Mouse (Mus musculus) cerebellum, adult 2 months (tissue): Measurements from ENCODE around the gene Abi3bp. TPM values are rescaled to one million over a fixed set of nuclear protein-coding genes. Genes with fewer than 3 reads are reported as not detected.

Experiments
- DNase-seq, 2 experiments: peaks; one replicate each; pipeline ENCODE4 v3.0.0; 2021
- H3K27ac ChIP-seq: fragments of 200-500 bp; 2 replicates; pipeline ENCODE4 v1.5.1; 2012; ENCODE audit warnings: low read length, control low read depth, inconsistent platforms; ENCODE audit not compliant: insufficient read depth
- H3K27me3 ChIP-seq: fragments of 200-500 bp; 2 replicates; pipeline ENCODE4 v1.6.1; 2012; ENCODE audit warnings: inconsistent platforms, mild to moderate bottlenecking, low read length, moderate library complexity; ENCODE audit not compliant: control insufficient read depth, insufficient read depth
- H3K4me1 ChIP-seq: fragments of 200-500 bp; 2 replicates; pipeline ENCODE4 v1.6.1; 2011; ENCODE audit warnings: low read length; ENCODE audit not compliant: control insufficient read depth, insufficient read depth
- H3K4me3 ChIP-seq: fragments of 200-500 bp; replicated peaks from 2 replicates; pipeline ENCODE3; 2011; ENCODE audit warnings: mild to moderate bottlenecking, low read depth, low read length, control low read depth; ENCODE audit not compliant: insufficient read depth
- CTCF ChIP-seq: fragments of 200-500 bp; IDR thresholded peaks from 2 replicates; pipeline ENCODE4 v1.5.1; 2011; ENCODE audit warnings: low read depth, mild to moderate bottlenecking, control low read depth, low read length, moderate library complexity, borderline replicate concordance; ENCODE audit not compliant: insufficient read depth
- POLR2A ChIP-seq: fragments of 200-500 bp; IDR thresholded peaks from 2 replicates; pipeline ENCODE4 v1.6.1; 2011; ENCODE audit warnings: low read length, control low read depth, borderline replicate concordance; ENCODE audit not compliant: insufficient read depth
- WGBS: fragments of 180-500 bp; shearing (Covaris S2); methylation state at CpG from one replicate; pipeline ENCODE4 v1.1.7; 2018; 5-methylcytosine and 5-hydroxymethylcytosine counted together
- polyA plus RNA-seq: library from polyadenylated mRNA; depleted of rRNA; stranded (reverse); fragments of >200 nt; gene quantifications from 2 replicates; pipeline ENCODE4 v1.2.3, GENCODE M21; 2012

Gene Abi3bp
- polyA plus RNA-seq, 1 experiment, result 4.4 TPM

DNA sequence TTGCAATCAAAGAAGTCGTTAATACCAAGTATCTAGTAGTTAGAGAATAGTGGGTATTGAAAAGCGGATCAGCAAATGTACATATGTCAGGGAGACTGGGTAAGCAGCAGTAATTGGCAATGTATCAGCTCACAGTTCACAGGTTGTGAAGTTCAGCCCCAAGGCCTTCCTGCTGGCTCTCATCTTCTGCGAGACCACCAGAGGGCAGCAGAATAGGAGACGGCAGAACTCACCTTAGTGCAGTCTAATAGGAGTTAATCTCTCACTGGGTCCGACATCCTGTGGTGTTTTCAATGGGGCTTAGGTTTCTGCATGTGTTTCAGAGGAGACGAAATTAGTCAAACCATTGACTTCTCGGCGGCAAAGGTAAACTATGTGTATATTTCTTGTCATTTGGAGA lies 46.7 kb downstream of the Abi3bp start:
- DNase-seq, result no peak
- Histone ChIP-seq H3K27ac (no peak overlapping the region), H3K4me1 (peaks cover 4% of the 10 kb centered on the region; the same call in 1 of the 2 replicates), H3K27me3 (no peaks in the 10 kb centered on the region), H3K4me3 (no peak overlapping the region)
- TF ChIP-seq POLR2A (no peak), CTCF (no peak)
- 74% methylated on average over 8 of the region's 8 CpGs for WGBS

DNA sequence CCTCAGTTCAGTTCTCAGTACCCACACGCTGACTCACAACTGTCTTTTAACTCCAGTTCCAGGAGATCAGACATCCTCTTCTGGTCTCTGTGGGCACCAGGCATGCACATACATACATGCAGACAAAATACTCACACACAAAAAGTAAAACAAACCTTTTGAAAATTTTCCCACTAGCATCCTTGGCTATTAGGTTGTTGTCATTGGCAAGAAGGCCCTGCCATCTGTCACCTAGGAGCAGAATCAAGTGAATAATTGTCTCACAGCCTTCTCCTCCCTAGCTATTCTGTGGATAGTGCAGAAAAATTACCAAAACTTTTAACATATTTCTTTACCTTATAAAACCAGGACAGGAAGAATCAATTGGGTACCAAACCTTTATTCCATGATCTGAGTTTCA lies 48.8 kb downstream of the Abi3bp start:
- peak; percentile 53 to 76 for DNase-seq
- WGBS, result 46% methylated on average over 1 of the region's 1 CpGs

DNA sequence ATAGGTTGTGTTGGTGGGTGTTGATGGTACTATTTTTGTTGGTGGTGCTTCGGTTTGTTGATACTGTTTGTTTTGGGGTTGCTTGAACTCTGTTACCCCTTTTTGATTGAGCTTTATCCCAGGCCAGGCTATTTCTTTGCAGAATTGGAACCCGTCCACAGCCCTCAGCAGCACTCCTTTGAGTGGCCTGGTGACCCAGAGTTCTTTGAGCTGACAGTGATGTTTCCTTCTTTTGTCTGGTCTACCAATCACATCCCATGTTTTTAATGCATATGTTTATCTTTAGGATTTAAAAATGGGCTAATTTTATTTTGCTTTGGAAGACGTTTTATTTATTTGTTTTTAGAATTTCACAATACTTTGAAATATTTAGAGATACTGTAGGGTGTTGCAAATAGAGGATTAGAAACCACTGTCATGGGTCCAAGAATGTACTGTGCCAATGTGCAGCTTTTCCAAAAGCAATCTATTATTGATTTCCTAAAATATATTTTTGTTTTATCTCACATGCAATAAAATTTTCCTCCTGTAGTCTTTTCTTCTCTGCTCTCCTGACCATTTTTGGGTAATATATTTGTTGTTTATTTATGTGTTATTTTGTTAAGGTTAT lies 50.5 kb downstream of the Abi3bp start:
- H3K27ac ChIP-seq, result no peak overlapping the region
- DNase-seq, result peak in 1 of 2 experiments; percentile 15
- no peaks in the 10 kb centered on the region for H3K27me3 ChIP-seq
- 75% methylated on average over 3 of the region's 3 CpGs for WGBS
- TF ChIP-seq POLR2A (no peak), CTCF (no peak)
- H3K4me1 ChIP-seq, result peaks cover 4% of the 10 kb centered on the region; the same call in 1 of the 2 replicates
- no peak overlapping the region for H3K4me3 ChIP-seq

More for the DNA sequence above, 48.8 kb downstream of the Abi3bp start:
- H3K27ac ChIP-seq, result no peak overlapping the region
- no peaks in the 10 kb centered on the region for H3K27me3 ChIP-seq
- no peak overlapping the region for H3K4me3 ChIP-seq
- H3K4me1 ChIP-seq, result peaks cover 4% of the 10 kb centered on the region; the same call in 1 of the 2 replicates
- TF ChIP-seq CTCF (no peak), POLR2A (no peak)

DNA sequence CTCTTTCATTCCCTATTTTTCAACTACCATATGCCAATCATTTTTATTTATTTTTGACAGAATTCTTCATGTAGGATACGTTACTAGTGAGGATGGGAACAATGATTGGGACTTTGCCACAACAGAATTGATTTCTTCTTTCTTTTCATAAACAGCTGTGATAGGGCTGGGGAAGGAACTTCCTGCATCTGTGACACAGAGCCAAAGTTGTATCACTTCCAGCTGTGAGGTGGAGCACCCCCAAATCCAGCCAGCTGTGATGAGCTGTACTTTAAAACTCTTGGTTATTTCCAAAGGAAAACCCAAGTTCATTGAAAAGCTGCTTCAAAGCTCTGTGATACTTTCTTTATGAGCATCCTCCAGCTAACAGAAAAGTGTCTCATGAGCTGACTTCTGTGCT lies 101.9 kb downstream of the Abi3bp start:
- no peaks in the 10 kb centered on the region for H3K27me3 ChIP-seq
- no peak overlapping the region for H3K27ac ChIP-seq
- TF ChIP-seq CTCF (no peak), POLR2A (no peak)
- no peaks in the 10 kb centered on the region for H3K4me1 ChIP-seq
- WGBS, result 60% methylated on average over 1 of the region's 1 CpGs
- no peak for DNase-seq
- H3K4me3 ChIP-seq, result no peak overlapping the region

DNA sequence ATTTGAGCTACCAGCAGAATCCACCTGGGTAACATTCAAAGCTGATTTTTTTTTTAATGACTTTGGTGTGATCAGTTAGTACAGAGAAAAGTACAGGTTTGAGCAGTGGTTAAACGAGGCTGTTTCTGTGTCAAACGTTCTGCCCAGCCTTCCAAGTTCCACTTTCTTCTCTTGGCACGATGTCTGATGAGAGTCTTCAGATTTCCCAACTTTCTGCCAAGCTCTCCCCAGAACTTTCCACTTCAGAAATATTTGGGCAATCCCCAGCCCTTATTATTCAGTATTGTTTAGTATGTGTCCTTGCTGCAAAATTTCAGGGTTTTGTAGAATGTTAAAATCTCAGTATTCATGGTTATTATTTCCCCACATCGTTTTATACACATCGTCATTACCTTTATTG lies 115.9 kb downstream of the Abi3bp start:
- TF ChIP-seq CTCF (no peak), POLR2A (no peak)
- H3K27me3 ChIP-seq, result no peaks in the 10 kb centered on the region
- WGBS, result 47% methylated on average over 5 of the region's 5 CpGs

DNA sequence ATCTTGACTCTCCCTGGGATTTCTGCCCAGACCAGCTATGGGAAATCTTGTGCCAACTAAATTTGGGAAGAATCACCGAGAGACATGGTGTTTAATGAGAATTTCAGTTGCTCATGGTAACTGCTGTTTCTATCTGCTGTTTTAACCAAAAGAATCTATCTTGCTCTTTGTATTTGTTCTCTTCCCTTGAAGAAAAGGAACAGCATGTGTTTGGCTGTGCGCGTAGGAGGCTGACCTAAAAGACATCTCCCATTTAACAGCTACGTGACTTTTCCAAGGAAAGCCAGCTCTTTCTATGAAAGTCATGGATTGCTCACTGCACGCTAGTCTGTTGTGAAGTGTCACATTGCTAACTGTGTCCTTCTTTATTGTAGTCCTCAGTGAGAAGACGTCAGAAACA lies 117.2 kb downstream of the Abi3bp start:
- H3K4me1 ChIP-seq, result no peaks in the 10 kb centered on the region
- H3K27me3 ChIP-seq, result no peaks in the 10 kb centered on the region
- TF ChIP-seq POLR2A (no peak), CTCF (no peak)
- no peak overlapping the region for H3K27ac ChIP-seq
- no peak overlapping the region for H3K4me3 ChIP-seq
- 34% methylated on average over 6 of the region's 6 CpGs for WGBS
- peak in 1 of 2 experiments; percentile 3 for DNase-seq

More for the DNA sequence above, 115.9 kb downstream of the Abi3bp start:
- DNase-seq, result no peak
- Histone ChIP-seq H3K4me1 (no peaks in the 10 kb centered on the region), H3K4me3 (no peak overlapping the region), H3K27ac (no peak overlapping the region)

DNA sequence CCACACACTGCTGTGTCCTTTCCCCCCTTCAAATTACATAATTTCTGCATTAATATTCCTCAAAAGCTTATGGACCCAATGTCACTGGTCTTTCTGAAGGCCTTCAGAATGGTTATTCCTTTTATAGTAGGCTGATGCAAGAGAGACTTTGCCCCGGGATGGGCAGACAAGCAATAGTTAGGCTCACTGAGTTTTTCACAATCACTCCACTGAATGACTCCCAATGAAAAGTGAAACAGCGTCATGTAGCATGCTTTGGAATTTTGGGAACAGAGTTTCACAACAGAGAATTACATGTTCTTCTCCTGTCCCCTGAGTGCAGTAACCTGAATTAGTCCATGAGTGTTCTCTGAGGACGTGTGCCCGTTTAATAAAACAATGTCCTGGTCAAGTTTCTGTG lies 120.7 kb downstream of the Abi3bp start:
- TF ChIP-seq CTCF (no peak), POLR2A (no peak)
- Histone ChIP-seq H3K27ac (no peak overlapping the region), H3K27me3 (no peaks in the 10 kb centered on the region), H3K4me1 (no peaks in the 10 kb centered on the region), H3K4me3 (no peak overlapping the region)
- DNase-seq, result no peak
- whole genome bisulfite sequencing, result 95% methylated on average over 4 of the region's 4 CpGs

DNA sequence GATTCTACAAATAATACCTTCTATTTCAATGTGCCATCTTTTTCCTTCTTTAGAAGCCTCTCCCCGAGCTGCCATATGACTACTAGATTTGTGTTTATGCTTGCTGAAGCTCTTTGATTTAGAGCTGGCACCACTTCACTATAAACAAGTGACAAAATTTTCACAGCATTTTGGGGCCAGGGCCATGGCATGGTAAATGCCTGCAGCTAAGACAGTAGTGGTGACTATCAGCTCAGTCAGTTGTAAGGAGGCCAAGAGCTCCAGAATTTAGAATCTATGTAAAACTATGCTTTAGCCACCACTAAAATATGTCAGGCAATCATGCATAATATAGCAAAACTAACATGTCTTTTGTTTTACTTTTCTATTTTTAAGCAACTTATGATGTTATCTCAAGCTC lies 124.7 kb downstream of the Abi3bp start:
- H3K4me1 ChIP-seq, result no peaks in the 10 kb centered on the region
- no peak overlapping the region for H3K27ac ChIP-seq
- DNase-seq, result no peak
- no peak for TF ChIP-seq POLR2A
- H3K4me3 ChIP-seq, result no peak overlapping the region
- H3K27me3 ChIP-seq, result no peaks in the 10 kb centered on the region
- WGBS, result 44% methylated on average over 1 of the region's 1 CpGs

DNA sequence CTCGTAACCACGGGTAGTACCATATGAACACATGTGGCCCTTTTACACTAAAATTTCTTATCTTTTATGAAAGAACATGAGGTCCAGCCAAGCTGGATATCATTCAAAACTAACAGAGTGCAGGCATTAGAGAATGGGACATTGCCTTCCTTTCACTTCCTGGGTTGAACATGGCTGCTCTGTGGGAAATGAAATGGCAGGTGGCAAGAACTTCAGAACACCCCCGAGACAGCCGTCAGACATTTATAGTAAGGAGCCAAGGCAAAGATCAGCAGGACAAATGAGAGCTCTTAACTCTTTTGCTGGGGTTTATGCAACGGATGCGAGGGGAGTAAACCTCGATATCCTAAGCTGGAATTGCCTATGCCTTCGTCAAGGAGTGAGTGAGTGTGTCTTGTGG lies 132.9 kb downstream of the Abi3bp start:
- 61% methylated on average over 8 of the region's 8 CpGs for WGBS
- TF ChIP-seq POLR2A (no peak), CTCF (no peak)
- Histone ChIP-seq H3K27ac (no peak overlapping the region), H3K4me3 (no peak overlapping the region), H3K27me3 (no peaks in the 10 kb centered on the region), H3K4me1 (no peaks in the 10 kb centered on the region)
- no peak for DNase-seq
